Mouse (Mus musculus) ES-Bruce4 (cell line): Measurements from ENCODE around the gene Ehmt1. TPM values are rescaled to one million over a fixed set of nuclear protein-coding genes. Genes with fewer than 3 reads are reported as not detected.

ENCODE experiments used
- H3K27ac ChIP-seq: 2 replicates; pipeline ENCODE4 v1.5.1; 2012; ENCODE audit warnings: low read length, inconsistent platforms; ENCODE audit not compliant: insufficient read depth
- H3K27me3 ChIP-seq: 2 replicates; pipeline ENCODE4 v1.6.1; 2012; ENCODE audit warnings: mild to moderate bottlenecking, low read length, inconsistent platforms; ENCODE audit not compliant: control insufficient read depth, poor library complexity, insufficient read depth, severe bottlenecking
- H3K36me3 ChIP-seq: 2 replicates; pipeline ENCODE4 v1.6.1; 2012; ENCODE audit warnings: inconsistent platforms, mild to moderate bottlenecking, low read length, moderate library complexity; ENCODE audit not compliant: control insufficient read depth, poor library complexity, insufficient read depth, severe bottlenecking
- H3K4me1 ChIP-seq: one replicate; pipeline ENCODE4 v1.8.1; 2011; ENCODE audit warnings: low read length; ENCODE audit not compliant: control insufficient read depth, insufficient read depth
- H3K4me3 ChIP-seq: 2 replicates; pipeline ENCODE4 v1.5.1; 2011; ENCODE audit warnings: low read depth, mild to moderate bottlenecking, low read length
- H3K9ac ChIP-seq: 2 replicates; pipeline ENCODE4 v1.6.1; 2012; ENCODE audit warnings: low read depth, mild to moderate bottlenecking, inconsistent platforms; ENCODE audit not compliant: poor library complexity, severe bottlenecking
- H3K9me3 ChIP-seq: replicated peaks from 2 replicates; pipeline ENCODE4 v1.6.1; 2012; ENCODE audit warnings: mild to moderate bottlenecking, low read length, inconsistent platforms; ENCODE audit not compliant: control insufficient read depth, poor library complexity, insufficient read depth, severe bottlenecking
- CTCF ChIP-seq: IDR thresholded peaks from one replicate; pipeline ENCODE4 v1.8.1; 2011; ENCODE audit warnings: low read depth, low read length
- EP300 ChIP-seq: IDR thresholded peaks from 2 replicates; pipeline ENCODE4 v1.6.1; 2011; ENCODE audit warnings: low read depth, low read length; ENCODE audit not compliant: insufficient read depth
- POLR2A ChIP-seq: IDR thresholded peaks from one replicate; pipeline ENCODE4 v1.8.1; 2011; ENCODE audit warnings: low read length; ENCODE audit not compliant: insufficient read depth
- polyA plus RNA-seq: library from polyadenylated mRNA; stranded (reverse); fragments of >200 nt; gene quantifications from 2 replicates; pipeline ENCODE4 v1.2.4, GENCODE M21; 2011; ENCODE audit warnings: low read depth; ENCODE audit not compliant: missing spikeins, insufficient read depth, insufficient read length

The Ehmt1 gene
- polyA plus RNA-seq, 1 experiment: 94.1 TPM

GRCm38 (mm10) chr2:24755276-24755675 is 164.1 kb downstream of the Ehmt1 start:
- H3K36me3 ChIP-seq: no peaks in the 10 kb centered on the region

GRCm38 (mm10) chr2:24752599-24752998 is 166.8 kb downstream of the Ehmt1 start:
- Histone ChIP-seq H3K9ac (no peak overlapping the region), H3K36me3 (no peaks in the 10 kb centered on the region), H3K4me1 (no peaks in the 10 kb centered on the region), H3K9me3 (no peaks in the 10 kb centered on the region), H3K4me3 (no peak overlapping the region), H3K27ac (no peak overlapping the region), H3K27me3 (no peaks in the 10 kb centered on the region)
- TF ChIP-seq CTCF: no peak
- TF ChIP-seq EP300: no peak
- no peak for TF ChIP-seq POLR2A

More at GRCm38 (mm10) chr2:24755276-24755675, 164.1 kb downstream of the Ehmt1 start:
- H3K9ac ChIP-seq: no peak overlapping the region
- H3K9me3 ChIP-seq: no peaks in the 10 kb centered on the region
- no peak for TF ChIP-seq EP300
- peak; percentile 79 for TF ChIP-seq CTCF
- TF ChIP-seq POLR2A: no peak
- H3K27ac ChIP-seq: no peak overlapping the region
- H3K27me3 ChIP-seq: no peaks in the 10 kb centered on the region
- H3K4me1 ChIP-seq: no peaks in the 10 kb centered on the region
- H3K4me3 ChIP-seq: no peak overlapping the region

- H3K9ac ChIP-seq: no peak overlapping the region
- H3K4me1 ChIP-seq: no peaks in the 10 kb centered on the region
- no peaks in the 10 kb centered on the region for H3K27me3 ChIP-seq
- no peaks in the 10 kb centered on the region for H3K36me3 ChIP-seq
- no peaks in the 10 kb centered on the region for H3K9me3 ChIP-seq
- H3K27ac ChIP-seq: no peak overlapping the region
- no peak for TF ChIP-seq POLR2A
- no peak overlapping the region for H3K4me3 ChIP-seq
Observed at GRCm38 (mm10) chr2:24750051-24750450, 169.4 kb downstream of the Ehmt1 start.

- H3K9me3 ChIP-seq: no peaks in the 10 kb centered on the region
- TF ChIP-seq POLR2A (no peak), EP300 (no peak), CTCF (no peak)
- H3K27me3 ChIP-seq: no peaks in the 10 kb centered on the region
- H3K9ac ChIP-seq: no peak overlapping the region
- no peaks in the 10 kb centered on the region for H3K36me3 ChIP-seq
- no peaks in the 10 kb centered on the region for H3K4me1 ChIP-seq
- no peak overlapping the region for H3K4me3 ChIP-seq
- H3K27ac ChIP-seq: no peak overlapping the region
Observed at GRCm38 (mm10) chr2:24747878-24748277, 171.5 kb downstream of the Ehmt1 start.

Other genes starting within 250 kb of the Ehmt1 start
- 8.9 and 10.6 TPM in 2 replicates for gene Cacna1b, start 156.5 kb downstream of the Ehmt1 start, polyA plus RNA-seq
- 26.9 and 34.9 TPM in 2 replicates for gene Arrdc1, start 15.6 kb upstream of the Ehmt1 start, polyA plus RNA-seq
- gene Zmynd19, start 30.2 kb upstream of the Ehmt1 start, polyA plus RNA-seq: 57.5 and 64.7 TPM in 2 replicates
- gene Dph7, start 42.8 kb upstream of the Ehmt1 start, polyA plus RNA-seq: 15.8 and 18.0 TPM in 2 replicates
- 33.7 and 37.4 TPM in 2 replicates for gene Mrpl41, start 55.5 kb upstream of the Ehmt1 start, polyA plus RNA-seq
- 16.2 and 20.1 TPM in 2 replicates for gene Pnpla7, start 56.4 kb upstream of the Ehmt1 start, polyA plus RNA-seq
- gene Nsmf, start 134.7 kb upstream of the Ehmt1 start, polyA plus RNA-seq: 11.3 and 14.9 TPM in 2 replicates
- gene Entpd8, start 160.7 kb upstream of the Ehmt1 start, polyA plus RNA-seq: not detected in 2 replicates
- gene Noxa1, start 175.5 kb upstream of the Ehmt1 start, polyA plus RNA-seq: not detected in 2 replicates